Mouse (Mus musculus) adrenal gland, adult (tissue): Measurements from ENCODE around the gene 2300002M23Rik.

Experiments used
- DNase-seq, 2 experiments: peaks; one replicate each; pipeline ENCODE4 v3.0.0; 2022 to 2023; ENCODE audit warnings: low spot score in 1 of 2; ENCODE audit not compliant: inconsistent age in 2 of 2

The 2300002M23Rik gene

DNA sequence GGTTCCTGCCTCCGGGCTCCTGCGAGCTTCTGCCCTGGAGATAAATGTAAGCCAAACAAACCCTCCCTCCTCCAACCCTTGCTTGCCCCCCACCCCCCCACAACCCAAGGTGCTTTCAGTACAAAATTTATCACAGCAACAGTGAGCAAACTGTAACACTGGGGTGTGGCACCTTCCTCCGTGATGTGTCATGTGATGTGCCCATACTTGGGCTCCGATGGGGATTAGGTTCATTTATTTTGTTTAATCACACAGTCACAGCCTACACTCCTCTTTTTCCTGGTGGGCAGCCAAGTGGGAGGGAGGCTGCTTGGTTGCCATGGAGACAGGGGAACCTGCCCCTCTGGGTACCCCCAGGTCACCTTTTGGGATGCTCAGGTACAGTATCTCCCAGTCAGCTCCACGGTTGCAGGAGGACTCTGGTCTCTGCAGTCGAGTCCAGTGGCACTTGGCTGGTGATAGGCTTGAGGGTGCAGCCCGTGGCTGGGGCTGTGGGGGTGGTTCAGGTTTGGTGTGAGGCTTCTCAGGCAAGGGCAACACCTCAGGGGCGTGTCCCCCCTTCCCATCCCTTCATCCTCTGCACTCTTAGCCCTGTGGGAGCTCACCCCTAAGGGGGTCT is 34.6 kb downstream of the 2300002M23Rik start:
- no peak for DNase-seq

DNA sequence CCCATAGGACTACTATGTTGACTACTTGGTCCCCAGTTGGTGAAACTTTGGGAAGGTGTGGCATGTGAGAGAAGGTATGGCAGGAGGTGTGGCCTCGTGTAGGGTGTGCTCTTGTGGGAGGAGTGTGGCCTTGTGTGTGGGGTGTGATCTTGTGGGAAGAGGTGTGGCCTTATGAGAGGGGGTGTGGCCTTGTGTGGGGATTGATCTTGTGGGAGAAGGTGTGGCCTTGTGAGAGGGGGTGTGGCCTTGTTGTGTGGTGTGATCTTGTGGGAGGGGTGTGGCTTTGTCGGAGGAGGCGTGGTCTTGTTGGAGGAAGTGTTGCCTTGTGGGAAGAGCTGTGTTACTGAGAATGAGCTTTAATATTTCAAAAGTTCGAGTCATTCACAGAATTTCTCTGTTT is 49.9 kb downstream of the 2300002M23Rik start:
- DNase-seq = no peak
